Mouse (Mus musculus): Measurements from ENCODE around the gene Wdr74.

DNA sequence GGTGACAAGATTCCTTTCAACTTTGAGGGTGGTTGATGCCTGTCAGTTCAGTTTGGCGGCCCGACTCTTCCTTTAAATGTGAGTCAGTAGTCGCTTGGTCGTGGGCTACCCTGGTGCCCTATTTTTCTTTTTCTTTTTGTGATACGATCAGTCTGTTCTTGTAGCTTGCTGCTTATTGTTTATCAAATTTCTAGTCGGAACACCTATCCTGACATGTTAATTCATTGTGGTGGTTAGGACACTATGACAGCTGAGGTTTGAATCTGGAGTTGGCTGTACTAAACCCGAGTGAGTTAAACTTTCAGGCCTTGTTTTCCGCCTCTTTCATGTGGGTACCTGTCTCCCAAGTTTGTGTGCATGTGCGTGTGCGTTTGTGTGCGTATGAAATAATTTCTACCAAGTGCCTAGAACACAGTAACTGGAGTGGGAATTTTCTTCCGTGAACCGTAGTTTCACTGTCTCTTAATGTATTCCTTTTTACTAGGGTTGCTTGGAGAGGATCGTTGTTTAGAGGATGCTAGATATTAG lies 21.9 kb downstream of the Wdr74 start:
- TF ChIP-seq CTCF (conservative IDR thresholded peaks at IDR 0.05; ENCODE audit: low read length) (no peak), POU5F1 (IDR thresholded peaks at IDR 0.05; ENCODE audit: borderline replicate concordance, low read length) (no peak), NANOG (IDR thresholded peaks at IDR 0.05; ENCODE audit: borderline replicate concordance, low read length) (no peak)
